Mouse (Mus musculus) neural tube, embryonic 15.5 days (tissue): Measurements from ENCODE around the gene Crx. TPM values are rescaled to one million over a fixed set of nuclear protein-coding genes. Genes with fewer than 3 reads are reported as not detected.
"Not testable (repeated sequence)": the region's sequence is repeated elsewhere in the genome, so short reads cannot be mapped to it uniquely, and the experiment has no call there.

Experiments used
- ATAC-seq: fragments of 200-750 bp; cut with Nextera tagmentation; 2 replicates; pipeline ENCODE4 v1.8.0; 2017; ENCODE audit warnings: mild to moderate bottlenecking, moderate TSS enrichment, moderate library complexity; ENCODE audit not compliant: low FRiP score
- H3K27ac ChIP-seq: fragments of 300-500 bp; sonication (generic); replicated peaks from 2 replicates; pipeline ENCODE4 v1.5.1; 2015; ENCODE audit warnings: mild to moderate bottlenecking, inconsistent platforms
- H3K27me3 ChIP-seq: fragments of 300-500 bp; sonication (generic); replicated peaks from 2 replicates; pipeline ENCODE4 v1.6.1; 2015; ENCODE audit warnings: inconsistent platforms
- H3K36me3 ChIP-seq: fragments of 300-500 bp; sonication (generic); 2 replicates; pipeline ENCODE4 v1.6.1; 2015; ENCODE audit warnings: inconsistent platforms
- H3K4me1 ChIP-seq: fragments of 300-500 bp; sonication (generic); 2 replicates; pipeline ENCODE4 v1.6.1; 2015; ENCODE audit warnings: inconsistent platforms
- H3K4me2 ChIP-seq: fragments of 300-500 bp; sonication (generic); 2 replicates; pipeline ENCODE4 v1.6.1; 2015; ENCODE audit warnings: inconsistent platforms, mild to moderate bottlenecking, moderate library complexity
- H3K4me3 ChIP-seq: fragments of 300-500 bp; sonication (generic); replicated peaks from 2 replicates; pipeline ENCODE4 v1.5.1; 2015; ENCODE audit warnings: mild to moderate bottlenecking, inconsistent platforms
- H3K9ac ChIP-seq: fragments of 300-500 bp; sonication (generic); replicated peaks from 2 replicates; pipeline ENCODE4 v1.6.1; 2015; ENCODE audit warnings: mild to moderate bottlenecking, inconsistent platforms
- H3K9me3 ChIP-seq: fragments of 300-500 bp; sonication (generic); replicated peaks from 2 replicates; pipeline ENCODE4 v1.6.1; 2016; ENCODE audit warnings: inconsistent platforms
- WGBS: fragments of 180-500 bp; shearing (Covaris S2); methylation state at CpG from one replicate; pipeline ENCODE4 v1.1.7; 2015; ENCODE audit warnings: mixed read lengths; 5-methylcytosine and 5-hydroxymethylcytosine counted together
- polyA plus RNA-seq: library from polyadenylated mRNA; unstranded; fragments of >200 nt; fragmentation: Nextera tagmentation; extraction: Ambion mirVana; gene quantifications from 2 replicates; pipeline ENCODE4 v1.2.1, GENCODE M21; 2015

The Crx gene
- polyA plus RNA-seq: not detected in 2 replicates

DNA sequence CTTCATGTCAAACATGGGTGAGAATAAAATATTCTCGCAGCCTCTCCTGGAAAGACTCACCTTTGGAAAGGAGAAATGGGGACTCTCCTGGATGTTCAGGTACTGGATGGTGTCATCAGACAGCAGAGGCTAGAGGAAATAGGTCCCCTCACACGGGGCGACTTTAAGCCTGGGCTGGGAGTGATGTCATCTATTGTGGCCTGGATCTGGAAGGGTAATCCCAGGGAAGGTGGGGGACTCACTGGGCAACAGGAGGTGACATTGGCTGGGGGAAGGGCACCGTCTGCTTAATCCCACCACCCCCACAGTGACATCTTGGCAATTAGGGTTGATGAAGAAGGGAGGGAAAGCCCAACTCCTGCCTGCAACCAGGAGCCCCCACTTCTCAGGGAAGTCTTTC lies at the start of gene Crx:
Gene Crx (minus strand): TSS at position 213 of the 400 bp plus-strand sequence.
- Histone ChIP-seq H3K27me3 (no peaks in the 10 kb centered on the region), H3K9me3 (no peaks in the 10 kb centered on the region), H3K4me1 (no peaks in the 10 kb centered on the region), H3K36me3 (no peaks in the 10 kb centered on the region), H3K9ac (no peak within 1 kb of the TSS), H3K4me3 (no peak within 1 kb of the TSS), H3K27ac (no peak within 1 kb of the TSS), H3K4me2 (no peak within 1 kb of the TSS)
- ATAC-seq: no peak
- WGBS: 44% methylated on average over 4 of the region's 4 CpGs

DNA sequence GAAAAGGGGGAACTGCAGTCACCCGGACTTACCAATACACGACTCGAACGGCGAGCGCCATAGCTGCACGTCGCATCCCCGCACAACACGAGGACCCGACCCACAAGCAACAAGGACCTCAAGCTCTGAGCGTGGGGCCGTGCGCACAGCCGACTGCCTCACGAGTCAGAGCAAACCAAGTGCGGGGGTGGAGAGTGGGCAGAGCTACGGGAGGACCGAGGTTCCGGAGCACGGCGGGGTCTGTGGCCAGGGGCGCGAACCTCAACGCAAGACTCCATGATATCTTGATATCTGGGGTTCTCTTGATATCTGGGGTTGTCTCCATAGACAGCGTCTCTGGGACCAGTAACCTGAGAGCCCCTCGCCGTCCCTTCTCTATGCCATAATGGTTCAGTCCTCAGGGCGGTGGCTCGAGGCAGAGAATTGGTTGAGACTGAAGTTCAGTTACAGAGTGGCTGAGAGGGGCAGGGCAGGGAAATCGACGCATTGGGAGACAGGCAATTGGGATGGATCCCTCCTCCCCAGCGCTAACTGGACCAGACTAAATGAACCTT lies 42.5 kb upstream of the Crx start, which contains the start of gene Selenow:
Gene Selenow (minus strand): TSS at position 183 of the 554 bp plus-strand sequence.
- ATAC-seq: peak; percentile 96
- H3K36me3 ChIP-seq: peaks cover 24% of the 10 kb centered on the region
- H3K27ac ChIP-seq: peak within 1 kb of the TSS; percentile 95
- H3K4me1 ChIP-seq: peaks cover 27% of the 10 kb centered on the region
- peak within 1 kb of the TSS; percentile 87 for H3K9ac ChIP-seq
- peak within 1 kb of the TSS; percentile 88 for H3K4me2 ChIP-seq
- no peaks in the 10 kb centered on the region for H3K27me3 ChIP-seq
- under 1% methylated on average over 33 of the region's 33 CpGs for WGBS
- H3K9me3 ChIP-seq: no peaks in the 10 kb centered on the region
- H3K4me3 ChIP-seq: peak within 1 kb of the TSS; percentile 76

DNA sequence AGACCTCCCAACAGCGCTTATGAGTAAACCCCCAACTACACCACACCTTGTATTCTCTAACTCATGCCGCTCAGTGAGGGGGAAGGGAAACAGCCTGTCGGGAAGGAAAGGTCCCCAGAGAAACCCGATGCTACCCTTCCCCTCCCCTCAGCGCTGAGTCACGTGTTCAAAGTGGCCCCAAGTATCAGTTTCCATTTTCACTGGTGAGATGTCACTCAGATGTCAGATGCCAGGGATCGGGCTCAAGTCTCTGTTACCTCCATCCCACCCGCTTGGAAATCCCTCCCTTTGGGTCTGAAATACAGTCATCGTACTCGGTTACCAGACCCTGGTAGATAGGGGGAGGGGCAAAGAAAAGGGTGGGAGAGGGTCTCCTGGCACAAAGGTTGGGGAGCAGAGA lies 42.0 kb upstream of the Crx start:
- peak overlapping the region; percentile 95 for H3K27ac ChIP-seq
- peak overlapping the region; percentile 76 for H3K4me3 ChIP-seq
- H3K4me2 ChIP-seq: peak overlapping the region; percentile 88
- peak overlapping the region; percentile 87 for H3K9ac ChIP-seq
- WGBS: 0% methylated on average over 10 of the region's 10 CpGs
- no peaks in the 10 kb centered on the region for H3K9me3 ChIP-seq
- H3K27me3 ChIP-seq: no peaks in the 10 kb centered on the region
- peaks cover 28% of the 10 kb centered on the region for H3K36me3 ChIP-seq
- H3K4me1 ChIP-seq: peaks cover 27% of the 10 kb centered on the region
- peak; percentile 57 for ATAC-seq

DNA sequence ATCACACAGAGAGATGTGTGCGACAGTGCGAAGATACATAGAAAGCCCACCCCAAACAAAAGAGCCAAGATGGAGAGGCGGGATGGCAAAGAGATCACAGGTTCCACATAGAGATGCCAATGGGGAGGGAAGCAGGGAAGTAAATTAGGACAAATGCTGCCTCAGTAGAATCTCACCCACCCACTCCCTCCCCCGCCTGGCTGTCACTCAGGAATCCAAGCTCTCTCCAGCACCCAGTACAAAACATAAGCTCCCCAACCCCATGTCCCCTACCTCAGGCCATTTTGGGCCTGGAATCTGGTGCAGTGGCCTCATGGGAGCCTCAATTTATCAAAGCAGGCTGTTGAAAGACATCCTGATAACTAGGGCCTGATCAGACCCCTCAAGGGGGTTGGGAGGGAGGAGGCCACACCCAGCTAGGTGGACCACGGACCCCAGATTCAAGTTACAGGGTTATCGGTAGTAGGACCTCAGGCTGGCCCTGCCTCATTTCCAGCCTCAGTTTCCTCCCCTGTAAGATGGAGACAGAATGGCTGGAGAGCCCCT lies 41.0 kb upstream of the Crx start:
- no peaks in the 10 kb centered on the region for H3K27me3 ChIP-seq
- H3K27ac ChIP-seq: no peak overlapping the region
- no peaks in the 10 kb centered on the region for H3K9me3 ChIP-seq
- H3K9ac ChIP-seq: peak overlapping the region; percentile 87
- WGBS: 85% methylated on average over 6 of the region's 6 CpGs
- H3K36me3 ChIP-seq: peaks cover 35% of the 10 kb centered on the region
- H3K4me1 ChIP-seq: peaks cover 27% of the 10 kb centered on the region
- no peak for ATAC-seq
- H3K4me3 ChIP-seq: peak overlapping the region; percentile 76
- peak overlapping the region; percentile 88 for H3K4me2 ChIP-seq

DNA sequence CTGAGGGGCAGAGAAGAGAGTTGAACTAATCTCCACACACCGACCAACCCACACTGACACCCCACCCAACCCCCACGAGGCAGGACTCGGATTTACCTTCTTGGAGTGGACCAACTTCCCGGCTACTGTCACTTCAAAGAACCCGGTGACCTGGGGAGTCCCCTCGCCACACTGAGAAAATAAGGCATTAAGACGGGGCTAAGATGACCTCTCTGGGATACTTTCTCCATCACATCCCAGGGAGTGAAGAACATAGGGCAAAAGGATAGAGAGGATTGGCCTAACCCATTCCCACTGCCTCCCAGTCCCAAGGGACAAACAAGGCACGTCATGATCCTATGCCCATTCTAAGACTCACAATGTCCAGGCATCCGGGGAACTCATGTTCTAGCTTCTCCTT lies 40.2 kb upstream of the Crx start:
- H3K36me3 ChIP-seq: peaks cover 35% of the 10 kb centered on the region
- H3K27ac ChIP-seq: no peak overlapping the region
- peaks cover 27% of the 10 kb centered on the region for H3K4me1 ChIP-seq
- H3K9ac ChIP-seq: no peak overlapping the region
- no peak for ATAC-seq
- 97% methylated on average over 9 of the region's 9 CpGs for WGBS
- peak overlapping the region; percentile 88 for H3K4me2 ChIP-seq
- no peaks in the 10 kb centered on the region for H3K27me3 ChIP-seq
- no peaks in the 10 kb centered on the region for H3K9me3 ChIP-seq
- peak overlapping the region; percentile 76; the same call in 1 of the 2 replicates for H3K4me3 ChIP-seq

DNA sequence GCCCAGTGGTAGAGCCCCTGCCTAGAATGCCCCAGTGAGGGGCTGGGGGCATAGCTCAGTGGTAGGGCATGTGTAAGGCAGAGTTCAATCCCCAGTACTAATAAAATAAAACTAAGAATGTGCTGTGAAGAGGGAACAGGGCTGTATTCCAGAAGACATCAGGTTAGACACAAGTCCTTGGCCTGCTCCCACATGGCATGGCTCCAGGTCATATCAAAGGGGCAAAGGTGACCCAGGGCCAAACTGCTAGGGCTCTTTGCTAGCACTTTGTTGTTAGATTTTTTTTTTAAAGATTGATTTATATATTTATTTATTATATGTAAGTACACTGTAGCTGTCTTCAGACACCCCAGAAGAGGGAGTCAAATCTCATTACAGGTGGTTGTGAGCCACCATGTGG lies 38.6 kb upstream of the Crx start:
- peaks cover 35% of the 10 kb centered on the region for H3K36me3 ChIP-seq
- no peaks in the 10 kb centered on the region for H3K27me3 ChIP-seq
- no peak for ATAC-seq
- no peak overlapping the region for H3K9ac ChIP-seq
- no peaks in the 10 kb centered on the region for H3K9me3 ChIP-seq
- H3K4me3 ChIP-seq: no peak overlapping the region
- no peak overlapping the region for H3K4me2 ChIP-seq
- no peak overlapping the region for H3K27ac ChIP-seq
- H3K4me1 ChIP-seq: peaks cover 27% of the 10 kb centered on the region

DNA sequence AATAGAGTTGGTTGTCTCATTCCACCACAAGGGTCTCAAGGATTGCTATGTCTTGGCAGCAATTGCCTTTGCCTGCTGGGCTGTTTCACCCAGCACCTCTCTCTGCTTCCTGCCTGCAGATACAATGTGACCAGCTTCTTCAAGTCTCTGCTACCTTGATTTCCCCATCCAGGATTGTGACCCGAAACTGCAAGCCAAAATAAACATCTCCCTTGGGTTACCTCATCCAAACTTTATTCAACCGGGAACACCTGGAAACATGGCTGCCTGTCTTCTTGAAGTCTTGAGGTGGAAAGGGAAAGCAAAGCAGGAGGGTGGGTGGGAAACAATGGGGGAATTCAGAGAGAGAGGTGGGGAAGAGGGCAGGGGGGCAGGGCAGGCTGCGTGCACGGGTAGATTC lies 37.2 kb upstream of the Crx start:
- H3K36me3 ChIP-seq: peaks cover 35% of the 10 kb centered on the region
- H3K4me1 ChIP-seq: peaks cover 24% of the 10 kb centered on the region
- H3K9me3 ChIP-seq: no peaks in the 10 kb centered on the region
- no peak overlapping the region for H3K27ac ChIP-seq
- no peak overlapping the region for H3K4me3 ChIP-seq
- H3K4me2 ChIP-seq: no peak overlapping the region
- H3K9ac ChIP-seq: no peak overlapping the region
- no peaks in the 10 kb centered on the region for H3K27me3 ChIP-seq
- WGBS: 82% methylated on average over 4 of the region's 4 CpGs
- ATAC-seq: no peak

DNA sequence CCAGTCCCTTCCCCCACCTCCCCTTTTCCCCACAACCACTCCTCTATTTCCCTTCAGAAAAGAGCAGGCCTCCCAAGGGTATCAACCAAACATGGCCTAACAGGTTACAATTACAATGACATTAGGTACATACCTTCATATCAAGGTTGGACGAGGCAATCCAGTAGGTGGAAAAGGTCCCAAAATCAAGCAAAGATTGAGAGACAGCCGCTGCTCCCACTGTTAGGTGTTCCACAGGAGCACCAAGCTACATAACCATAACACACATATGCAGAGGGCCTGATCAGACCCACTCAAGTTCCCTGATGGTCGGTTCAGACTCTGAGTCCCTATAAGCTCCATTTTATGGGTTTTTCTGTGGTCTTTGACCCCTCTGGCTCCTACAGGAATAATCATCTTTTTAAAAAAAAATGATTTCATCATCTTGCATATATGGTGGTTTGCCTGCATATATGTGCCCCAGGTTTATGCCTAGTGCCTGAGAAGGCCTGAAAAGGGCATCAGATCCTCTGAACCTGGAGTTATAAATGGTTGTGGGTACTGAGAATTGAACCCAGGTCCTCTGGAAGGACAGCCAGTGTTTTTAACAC lies 36.5 kb upstream of the Crx start:
- Histone ChIP-seq H3K9me3 (no peaks in the 10 kb centered on the region), H3K27me3 (no peaks in the 10 kb centered on the region), H3K4me1 (peaks cover 19% of the 10 kb centered on the region), H3K4me3 (no peak overlapping the region), H3K36me3 (peaks cover 35% of the 10 kb centered on the region), H3K4me2 (no peak overlapping the region), H3K27ac (no peak overlapping the region), H3K9ac (no peak overlapping the region)
- no peak for ATAC-seq
- 81% methylated on average over 3 of the region's 3 CpGs for WGBS

DNA sequence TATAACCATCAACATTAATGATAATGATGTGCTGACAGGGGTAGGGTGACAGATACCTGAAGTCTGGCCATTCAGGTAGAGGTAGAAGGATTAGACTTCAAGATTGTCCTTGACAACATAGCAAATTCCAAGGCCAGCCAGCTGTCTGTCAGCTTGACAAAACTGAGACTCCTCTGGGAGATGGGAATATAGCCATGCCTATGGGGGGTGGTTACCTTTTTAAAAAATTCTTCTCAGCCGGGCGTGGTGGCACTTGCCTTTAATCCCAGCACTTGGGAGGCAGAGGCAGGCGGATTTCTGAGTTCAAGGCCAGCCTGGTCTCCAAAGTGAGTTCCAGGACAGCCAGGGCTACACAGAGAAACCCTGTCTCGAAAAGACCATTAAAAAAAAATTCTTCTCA lies 35.9 kb upstream of the Crx start:
- Histone ChIP-seq H3K4me1 (peaks cover 13% of the 10 kb centered on the region), H3K36me3 (peaks cover 35% of the 10 kb centered on the region)
- ATAC-seq, H3K27me3 ChIP-seq, H3K4me3 ChIP-seq, H3K9me3 ChIP-seq, H3K27ac ChIP-seq, H3K9ac ChIP-seq, H3K4me2 ChIP-seq: not testable (repeated sequence)
- WGBS: 88% methylated on average over 4 of the region's 4 CpGs

DNA sequence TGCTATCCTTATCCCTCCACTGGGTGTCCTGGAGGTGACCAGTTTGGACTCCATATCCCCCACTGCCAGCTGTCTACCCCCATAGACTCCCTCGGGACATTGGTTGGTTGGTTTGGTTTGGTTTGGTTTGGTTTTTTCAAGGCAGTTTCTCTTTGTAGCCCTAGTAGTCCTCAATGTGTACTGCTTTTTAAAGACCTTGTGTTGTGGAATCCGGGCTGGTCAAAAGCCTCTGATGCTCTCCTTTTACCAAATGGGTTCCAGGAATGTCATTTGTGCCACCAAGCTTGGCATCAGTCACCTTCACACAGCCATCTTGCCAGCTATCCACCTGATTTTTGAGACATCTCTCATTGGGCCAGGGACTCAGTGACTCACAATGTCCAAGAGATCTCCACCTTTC lies 35.0 kb upstream of the Crx start:
- no peak overlapping the region for H3K4me2 ChIP-seq
- ATAC-seq: no peak
- WGBS: 92% methylated on average over 2 of the region's 2 CpGs
- H3K9ac ChIP-seq: no peak overlapping the region
- no peak overlapping the region for H3K4me3 ChIP-seq
- peaks cover 29% of the 10 kb centered on the region for H3K36me3 ChIP-seq
- H3K27me3 ChIP-seq: no peaks in the 10 kb centered on the region
- H3K4me1 ChIP-seq: peaks cover 4% of the 10 kb centered on the region
- no peaks in the 10 kb centered on the region for H3K9me3 ChIP-seq
- H3K27ac ChIP-seq: no peak overlapping the region

DNA sequence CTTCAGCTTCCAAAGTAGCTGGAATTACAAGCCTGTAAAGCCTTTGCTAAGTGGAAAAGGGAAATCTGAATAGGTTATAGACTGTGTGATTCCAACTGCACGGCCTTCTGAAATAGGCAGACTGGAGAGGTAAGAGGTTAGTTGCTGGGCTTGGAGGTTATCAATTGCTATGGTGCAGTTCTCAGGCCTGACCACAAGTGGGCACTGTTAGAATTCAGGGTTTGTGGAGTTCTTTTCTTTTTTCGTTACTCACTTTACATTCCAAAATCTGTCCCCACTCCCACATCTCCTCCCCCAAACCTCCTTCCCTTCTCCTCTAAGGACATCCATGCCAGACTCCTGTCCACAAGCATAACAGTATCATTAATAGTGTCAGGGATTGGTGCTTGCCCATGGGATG lies 34.5 kb upstream of the Crx start:
- Histone ChIP-seq H3K9me3 (no peaks in the 10 kb centered on the region), H3K4me3 (no peak overlapping the region), H3K4me1 (0 out of 2 replicates have a peak, but pooled peaks cover 2% of the 10 kb centered on the region), H3K9ac (no peak overlapping the region), H3K27me3 (no peaks in the 10 kb centered on the region), H3K27ac (no peak overlapping the region), H3K4me2 (no peak overlapping the region), H3K36me3 (peaks cover 24% of the 10 kb centered on the region)
- no peak for ATAC-seq
- 46% methylated on average over 2 of the region's 2 CpGs for WGBS

DNA sequence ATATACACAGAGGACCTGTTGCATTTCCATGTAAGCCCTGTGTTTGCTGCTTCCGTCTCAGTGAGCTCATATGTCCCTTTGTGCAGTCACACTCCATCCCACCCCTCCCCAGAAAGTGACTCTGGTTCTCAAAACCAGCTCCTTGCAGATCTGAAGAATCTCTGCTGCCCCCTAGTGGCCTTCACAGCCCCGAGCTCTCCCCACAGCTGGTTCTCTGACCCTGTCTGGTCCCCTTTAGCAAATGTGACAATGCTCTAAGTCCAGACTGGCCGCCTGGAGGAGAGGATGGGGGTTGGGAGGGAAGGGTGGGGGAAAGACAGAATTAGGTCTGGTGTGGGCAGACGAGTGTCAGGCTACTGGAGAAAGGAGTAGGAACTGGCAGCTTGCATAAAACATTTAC lies 32.4 kb upstream of the Crx start:
- Histone ChIP-seq H3K9ac (no peak overlapping the region), H3K27me3 (no peaks in the 10 kb centered on the region), H3K36me3 (peaks cover 11% of the 10 kb centered on the region), H3K4me3 (no peak overlapping the region), H3K4me2 (no peak overlapping the region), H3K4me1 (0 out of 2 replicates have a peak, but pooled peaks cover 2% of the 10 kb centered on the region), H3K9me3 (no peaks in the 10 kb centered on the region), H3K27ac (no peak overlapping the region)
- peak; percentile 43; the same call in 1 of the 2 replicates for ATAC-seq
- WGBS: 1% methylated on average over 4 of the region's 4 CpGs
